Mouse (Mus musculus) heart, postnatal 10 days (tissue): ENCODE measurements at regions not wholly inside any gene's neighbourhood (a gene's known extent, or its start where the extent isn't known, plus 50 kb on each side); places are given as distances from the start of the nearest gene placed in this dataset.

Experiments
- DNase-seq, 2 experiments: peaks; one replicate each; pipeline ENCODE4 v3.0.0; 2021
- intact Hi-C: fragments of 180-260 bp; cut with DNase I; formaldehyde crosslinking; loops from one replicate; pipeline ENCODE4 v1.15.1; 2025

DNA sequence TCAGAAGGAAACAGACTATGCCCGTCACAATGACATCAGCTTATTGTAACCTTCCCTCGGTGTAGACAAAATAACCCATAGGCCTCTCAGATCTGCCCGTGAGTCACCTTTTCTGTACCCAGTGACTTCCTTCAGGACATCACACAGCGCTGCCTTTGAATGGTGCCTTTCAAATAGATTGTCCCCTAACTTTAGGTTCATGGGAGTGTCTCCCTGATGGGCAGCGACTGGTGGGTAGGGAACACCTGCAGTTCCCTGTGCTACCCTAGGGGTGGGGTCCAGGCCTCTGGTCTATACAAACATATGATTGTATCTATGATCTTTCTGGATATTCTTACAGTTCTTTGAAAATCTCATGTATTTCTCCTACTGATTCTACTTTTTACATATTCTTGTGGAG lies 232.4 kb downstream of the Gm5447 start:
- no peak for DNase-seq
- intact Hi-C loops = loop anchor here (2.0 kb wide), 1 partner anchor 412 kb away; no protein-coding TSS in a partner anchor

DNA sequence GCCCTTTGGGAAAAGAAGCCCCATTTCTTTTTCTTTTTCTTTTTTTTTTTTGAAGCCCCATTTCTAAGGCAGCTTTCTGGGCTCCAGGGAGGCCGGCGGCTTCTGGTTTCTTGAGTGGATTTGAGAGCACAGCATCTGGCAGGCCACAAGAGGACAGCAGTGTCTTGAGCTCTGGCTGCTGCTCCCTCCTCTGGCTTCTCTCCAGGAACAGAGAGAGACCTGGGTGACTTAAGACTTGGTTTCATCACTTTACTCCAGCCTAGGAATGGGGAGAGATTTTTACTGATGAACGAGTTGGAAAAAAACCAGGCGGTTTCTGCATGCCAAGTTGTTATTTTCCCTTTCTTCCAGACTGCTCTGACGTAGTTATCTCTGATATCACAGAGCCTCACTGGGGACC lies 233.7 kb downstream of the Gm5447 start:
- intact Hi-C loops = loop anchor here (2.0 kb wide), 1 partner anchor 411 kb away; no protein-coding TSS in a partner anchor
- peak; percentile 60 to 64 for DNase-seq

DNA sequence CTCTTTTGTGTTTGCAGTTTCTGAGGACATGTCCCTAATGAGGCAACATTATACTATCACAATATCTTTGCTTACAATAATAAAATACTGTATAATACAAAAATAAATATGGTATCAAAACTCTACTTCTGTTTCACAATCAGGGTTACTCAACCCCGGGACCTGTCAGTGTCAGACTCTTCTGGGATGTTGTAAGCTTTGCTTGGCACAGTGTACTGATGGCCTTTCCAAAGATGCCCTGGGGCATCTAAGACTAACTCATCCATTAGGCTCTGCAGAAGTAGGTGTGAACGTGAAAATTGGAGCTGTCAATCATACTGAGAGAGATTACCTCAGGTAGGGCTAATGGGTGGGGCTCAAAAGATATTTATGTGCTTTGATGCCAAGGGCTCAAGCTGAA lies 249.0 kb downstream of the Gm5447 start:
- intact Hi-C loops = no loop called here
- no peak for DNase-seq

DNA sequence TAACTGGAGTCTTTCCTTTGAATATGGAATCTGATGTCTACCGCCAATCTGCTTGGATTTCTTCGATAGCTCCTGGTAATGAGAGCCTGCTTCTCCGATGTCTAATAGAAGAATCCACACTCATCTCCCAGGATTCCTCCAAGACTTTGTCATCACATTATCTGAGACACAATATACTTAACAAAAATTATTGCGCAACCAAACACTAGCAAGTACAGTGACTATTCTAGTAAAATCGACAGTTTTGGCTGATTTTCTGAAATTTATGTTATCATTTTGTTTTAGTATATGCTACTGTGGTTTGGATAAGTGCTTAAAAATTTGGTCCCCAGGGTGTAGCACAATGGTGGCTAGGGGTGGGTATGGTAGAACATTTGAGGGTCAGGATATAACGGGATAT lies 266.5 kb downstream of the Gm5447 start:
- intact Hi-C loops = no loop called here
- DNase-seq = no peak

DNA sequence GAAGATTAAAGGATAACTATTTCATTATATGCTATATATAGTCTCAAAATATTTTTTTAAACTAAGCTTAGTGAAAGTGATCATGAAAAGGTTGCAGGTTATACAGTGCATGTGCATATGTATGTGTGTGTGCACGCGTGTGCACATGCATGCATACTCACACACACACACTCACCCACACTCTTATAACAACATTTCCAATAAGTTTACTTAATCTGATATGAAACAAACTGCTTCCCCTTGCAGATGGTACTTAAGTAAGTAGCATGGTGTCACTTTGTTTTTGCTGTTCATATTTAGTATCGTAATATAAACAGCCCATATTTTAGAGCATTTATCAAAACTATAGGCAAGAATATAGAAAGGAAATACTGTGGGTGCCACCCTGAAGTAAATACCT lies 275.0 kb downstream of the Gm5447 start:
- intact Hi-C loops = no loop called here
- no peak for DNase-seq

GRCm38 (mm10) chr13:31249525-31249924 lies 275.5 kb downstream of the Gm5447 start:
- DNase-seq = no peak
- intact Hi-C loops = no loop called here

- DNase-seq = no peak
- intact Hi-C loops = no loop called here
Measured at GRCm38 (mm10) chr13:31254016-31254415, 280.0 kb downstream of the Gm5447 start.

DNA sequence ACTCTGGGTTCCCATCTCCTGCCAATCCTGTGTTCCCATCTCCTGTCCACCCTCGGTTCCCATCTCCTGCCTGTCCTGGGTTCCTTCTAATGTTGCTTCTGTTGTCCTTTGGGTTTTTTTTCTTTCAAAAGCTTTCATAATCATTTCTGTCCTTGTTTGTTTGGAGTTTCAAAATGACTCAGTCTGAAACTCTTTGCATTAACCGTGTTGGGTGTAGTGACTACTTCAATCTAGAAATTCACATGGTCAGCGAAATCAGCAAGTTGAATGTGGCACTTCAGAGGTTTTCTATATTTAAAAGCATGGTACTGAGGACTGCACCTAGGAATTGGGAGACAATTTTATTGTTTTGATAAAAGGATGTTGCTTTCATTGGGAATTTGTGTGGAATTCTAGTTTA lies 280.7 kb downstream of the Gm5447 start:
- no peak for DNase-seq
- intact Hi-C loops = no loop called here

DNA sequence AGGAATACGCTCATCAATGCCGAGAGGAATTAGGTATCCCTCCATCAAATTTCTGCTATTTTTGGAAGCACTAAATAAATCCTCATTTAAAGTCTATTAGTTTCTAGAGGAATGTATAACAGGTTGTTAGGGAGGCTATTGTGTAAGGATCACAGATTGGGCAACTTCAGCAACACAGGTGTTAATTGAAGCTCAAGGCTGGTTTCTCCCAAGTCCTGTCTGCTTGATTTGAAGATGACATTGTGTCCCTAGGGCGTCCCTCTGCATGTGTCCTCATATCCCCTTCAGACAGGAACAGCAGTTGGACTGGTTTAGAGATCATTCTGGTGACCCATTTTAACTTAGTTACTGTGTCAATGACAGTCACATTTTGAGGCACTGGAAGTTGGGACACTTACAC lies 281.5 kb downstream of the Gm5447 start:
- intact Hi-C loops = no loop called here
- DNase-seq = no peak

GRCm38 (mm10) chr13:31267865-31268264 lies 288.1 kb upstream of the Foxq1 start:
- no peak for DNase-seq
- intact Hi-C loops = no loop called here

DNA sequence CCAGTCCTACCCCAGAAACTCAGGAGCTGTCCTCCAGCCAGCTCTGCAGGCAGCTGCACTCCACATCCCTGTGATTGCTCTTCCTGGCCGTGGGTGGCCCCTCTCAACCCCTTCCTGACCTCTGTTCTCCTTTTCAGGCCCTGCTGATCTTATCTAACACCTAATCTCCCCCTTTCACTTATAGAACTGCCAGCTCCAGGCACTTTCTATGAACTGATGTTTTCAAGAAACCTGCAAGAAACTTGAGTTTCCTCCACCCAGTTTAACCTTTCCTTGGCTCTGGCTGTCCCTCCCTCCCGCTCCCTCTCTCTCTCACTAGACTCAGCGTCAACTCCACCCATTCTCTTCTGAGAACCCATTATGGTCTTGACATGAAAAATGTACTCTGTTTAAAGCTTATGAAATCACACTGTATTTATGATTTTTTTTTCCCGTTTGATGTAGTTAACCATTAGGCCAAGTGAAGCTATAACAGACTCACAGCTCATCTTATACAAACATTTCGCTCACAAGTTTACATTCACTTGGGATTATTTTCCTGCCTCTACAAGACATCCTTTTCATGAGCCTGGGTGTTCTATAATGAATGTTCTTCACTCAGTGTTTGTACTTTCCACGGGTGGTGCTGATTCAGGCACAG lies 279.8 kb upstream of the Foxq1 start:
- no peak for DNase-seq
- intact Hi-C loops = no loop called here

GRCm38 (mm10) chr13:31290630-31291029 lies 265.3 kb upstream of the Foxq1 start:
- no peak for DNase-seq
- intact Hi-C loops = no loop called here

- intact Hi-C loops = no loop called here
- no peak for DNase-seq
Measured at GRCm38 (mm10) chr13:31292584-31293387, 263.1 kb upstream of the Foxq1 start.

DNA sequence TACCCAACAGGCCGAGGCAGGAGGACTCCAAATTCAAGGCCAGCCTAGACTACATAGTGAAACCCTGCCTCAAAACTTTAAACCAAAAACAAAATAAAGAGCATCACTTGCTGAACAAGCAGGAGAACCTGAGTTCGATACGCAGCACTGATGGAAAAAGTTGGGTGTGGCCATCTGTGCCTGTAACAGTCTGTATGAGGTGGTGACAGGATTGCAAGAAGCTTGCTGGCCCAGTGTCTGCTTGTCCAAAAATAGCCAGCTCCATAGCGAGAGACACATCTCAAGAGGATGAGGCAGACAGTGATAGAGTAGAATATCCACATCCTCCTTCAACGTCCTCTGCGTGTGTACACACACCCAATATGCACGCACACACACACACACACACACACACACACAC lies 261.9 kb upstream of the Foxq1 start:
- no peak for DNase-seq
- intact Hi-C loops = no loop called here

DNA sequence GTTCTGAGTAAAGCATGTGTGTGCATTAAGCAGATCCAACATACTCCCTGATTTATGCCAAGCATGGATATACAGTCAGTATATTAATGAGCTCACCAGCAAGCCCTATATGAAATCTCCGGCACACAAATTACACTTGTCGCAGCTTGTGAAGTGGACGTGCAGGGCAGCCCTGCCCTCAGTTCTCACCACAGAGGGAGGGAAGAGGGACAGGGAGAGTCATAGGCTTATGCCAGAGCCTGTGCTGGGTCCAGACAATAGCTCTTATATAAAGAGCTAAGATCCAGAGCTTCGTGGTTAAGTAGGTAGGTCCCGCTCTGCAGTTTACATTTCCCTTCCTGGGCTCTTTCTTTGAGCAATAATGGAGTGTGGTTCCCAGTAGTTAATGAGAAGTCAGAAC lies 252.7 kb upstream of the Foxq1 start:
- intact Hi-C loops = no loop called here
- DNase-seq = no peak

- intact Hi-C loops = no loop called here
- no peak for DNase-seq
Measured at GRCm38 (mm10) chr13:31304286-31304865, 251.6 kb upstream of the Foxq1 start.

DNA sequence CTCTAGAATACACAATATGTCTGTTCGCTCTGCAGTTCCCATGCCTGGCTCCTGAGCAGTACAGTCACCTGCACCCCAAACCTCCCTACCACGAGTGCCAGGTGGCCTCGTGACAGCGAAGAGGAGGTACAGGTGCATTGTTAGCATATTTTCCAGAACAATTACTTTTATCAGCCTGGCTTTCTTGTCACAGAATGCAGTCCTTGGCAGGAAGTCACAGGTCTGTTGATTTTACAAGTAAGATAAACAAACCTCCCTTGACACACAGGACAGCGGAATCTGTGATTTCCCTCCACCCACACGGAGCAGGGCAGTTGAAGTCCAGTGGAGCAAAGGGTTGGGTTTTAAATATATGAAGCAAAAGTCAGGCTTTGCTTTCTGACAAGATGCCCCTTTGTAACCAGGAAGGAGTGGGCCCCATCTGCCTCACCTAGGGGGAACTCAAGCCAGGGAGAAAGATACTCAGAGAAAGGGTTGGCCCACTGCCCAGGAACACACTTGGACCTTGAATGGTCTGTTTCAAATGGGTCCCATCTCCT lies 246.8 kb upstream of the Foxq1 start:
- no peak for DNase-seq
- intact Hi-C loops = no loop called here

- no peak for DNase-seq
- intact Hi-C loops = no loop called here
Measured at GRCm38 (mm10) chr13:31312772-31313171, 243.2 kb upstream of the Foxq1 start.

DNA sequence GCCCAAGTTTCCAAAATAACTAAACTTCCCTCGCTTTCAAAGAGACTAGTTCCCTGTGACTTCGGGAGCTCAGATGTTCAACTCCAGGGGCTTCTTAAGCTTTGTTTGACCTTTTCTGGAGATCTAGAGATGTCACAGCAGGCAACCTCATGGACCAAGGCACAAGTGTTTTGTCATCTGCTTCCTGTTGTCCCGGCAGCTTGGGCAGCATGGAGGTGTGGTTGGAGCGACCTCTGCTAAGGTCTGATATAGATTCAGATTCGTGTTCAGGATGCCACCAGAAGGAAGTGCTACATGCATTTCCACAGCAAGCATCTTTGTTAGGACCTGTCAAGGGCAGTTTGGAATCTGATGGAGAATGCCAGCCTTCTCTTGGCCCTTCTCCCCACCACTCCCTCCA lies 242.1 kb upstream of the Foxq1 start:
- DNase-seq = no peak
- intact Hi-C loops = no loop called here

GRCm38 (mm10) chr13:31317066-31317465 lies 238.9 kb upstream of the Foxq1 start:
- no peak for DNase-seq
- intact Hi-C loops = no loop called here

GRCm38 (mm10) chr13:31318008-31318407 lies 237.9 kb upstream of the Foxq1 start:
- no peak for DNase-seq
- intact Hi-C loops = no loop called here

GRCm38 (mm10) chr13:31321411-31321810 lies 234.5 kb upstream of the Foxq1 start:
- intact Hi-C loops = no loop called here

More at GRCm38 (mm10) chr13:31321411-31321810, 234.5 kb upstream of the Foxq1 start:
- DNase-seq = no peak
